Mouse (Mus musculus) kidney, embryonic 14.5 days (tissue): Measurements from ENCODE around the gene Rsu1. TPM values are rescaled to one million over a fixed set of nuclear protein-coding genes. Genes with fewer than 3 reads are reported as not detected.

Experiments
- ATAC-seq: fragments of 200-750 bp; cut with Nextera tagmentation; 2 replicates; pipeline ENCODE4 v1.8.0; 2017; ENCODE audit warnings: moderate number of reproducible peaks, mild to moderate bottlenecking, moderate TSS enrichment, moderate library complexity; ENCODE audit not compliant: low FRiP score, low TSS enrichment
- H3K27ac ChIP-seq: fragments of 300-500 bp; sonication (generic); 2 replicates; pipeline ENCODE4 v1.5.1; 2014; ENCODE audit warnings: low read depth, mild to moderate bottlenecking, low read length, moderate library complexity, mixed read lengths
- H3K27me3 ChIP-seq: fragments of 300-500 bp; sonication (generic); 2 replicates; pipeline ENCODE4 v1.6.1; 2014; ENCODE audit warnings: mild to moderate bottlenecking, low read length; ENCODE audit not compliant: control insufficient read depth, insufficient read depth
- H3K36me3 ChIP-seq: fragments of 300-500 bp; sonication (generic); 2 replicates; pipeline ENCODE4 v1.6.1; 2014; ENCODE audit warnings: low read length, mixed read lengths; ENCODE audit not compliant: control insufficient read depth, insufficient read depth
- H3K4me1 ChIP-seq: fragments of 300-500 bp; sonication (generic); 2 replicates; pipeline ENCODE4 v1.6.1; 2014; ENCODE audit warnings: low read length, mixed read lengths; ENCODE audit not compliant: control insufficient read depth, insufficient read depth
- H3K4me2 ChIP-seq: fragments of 300-500 bp; sonication (generic); replicated peaks from 2 replicates; pipeline ENCODE4 v1.6.1; 2014; ENCODE audit warnings: low read depth, mild to moderate bottlenecking, low read length
- H3K4me3 ChIP-seq: fragments of 300-500 bp; sonication (generic); 2 replicates; pipeline ENCODE4 v1.5.1; 2014; ENCODE audit warnings: mild to moderate bottlenecking, low read length
- H3K9ac ChIP-seq: fragments of 300-500 bp; sonication (generic); 2 replicates; pipeline ENCODE4 v1.6.1; 2014; ENCODE audit warnings: low read depth, mild to moderate bottlenecking, low read length, moderate library complexity
- H3K9me3 ChIP-seq: fragments of 300-500 bp; sonication (generic); 2 replicates; pipeline ENCODE4 v1.6.1; 2016; ENCODE audit warnings: low read length; ENCODE audit not compliant: control insufficient read depth
- WGBS: fragments of 180-500 bp; shearing (Covaris S2); extraction: QIAGEN DNeasy Blood & Tissue Kit; methylation state at CpG from one replicate; pipeline ENCODE4 v1.1.7; 2014; 5-methylcytosine and 5-hydroxymethylcytosine counted together
- polyA plus RNA-seq: library from polyadenylated mRNA; unstranded; fragments of >200 nt; fragmentation: Nextera tagmentation; extraction: Ambion mirVana; gene quantifications from 2 replicates; pipeline ENCODE4 v1.2.1, GENCODE M21; 2014

The Rsu1 gene
- polyA plus RNA-seq, 1 experiment from 2014 or later: 119 TPM

DNA sequence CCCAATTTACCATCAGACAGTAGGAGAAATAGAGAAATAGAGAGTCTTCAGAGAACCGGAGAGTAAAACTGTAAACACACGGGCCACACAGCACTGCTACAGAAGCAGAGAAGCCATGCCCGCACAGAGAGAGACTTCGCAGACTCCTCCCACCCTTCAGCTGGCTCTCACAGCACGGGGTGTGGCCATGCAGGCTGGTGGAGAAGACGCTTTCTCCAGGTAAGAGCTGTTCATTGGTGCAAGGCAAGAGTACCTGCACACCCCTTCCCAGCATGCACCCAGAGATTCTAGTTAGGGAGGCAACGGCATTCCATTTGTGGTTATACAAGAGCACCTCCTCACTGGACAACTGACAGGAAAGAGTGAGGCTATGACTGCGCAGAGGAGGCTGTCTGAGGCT lies 64.8 kb downstream of the Rsu1 start:
- 68% methylated on average over 8 of the region's 8 CpGs for WGBS
- Histone ChIP-seq H3K9ac (no peak overlapping the region), H3K27me3 (no peaks in the 10 kb centered on the region), H3K4me2 (no peak overlapping the region), H3K36me3 (no peaks in the 10 kb centered on the region), H3K27ac (no peak overlapping the region), H3K4me3 (no peak overlapping the region), H3K9me3 (no peaks in the 10 kb centered on the region), H3K4me1 (no peaks in the 10 kb centered on the region)
- ATAC-seq: peak; percentile 28; the same call in 1 of the 2 replicates

DNA sequence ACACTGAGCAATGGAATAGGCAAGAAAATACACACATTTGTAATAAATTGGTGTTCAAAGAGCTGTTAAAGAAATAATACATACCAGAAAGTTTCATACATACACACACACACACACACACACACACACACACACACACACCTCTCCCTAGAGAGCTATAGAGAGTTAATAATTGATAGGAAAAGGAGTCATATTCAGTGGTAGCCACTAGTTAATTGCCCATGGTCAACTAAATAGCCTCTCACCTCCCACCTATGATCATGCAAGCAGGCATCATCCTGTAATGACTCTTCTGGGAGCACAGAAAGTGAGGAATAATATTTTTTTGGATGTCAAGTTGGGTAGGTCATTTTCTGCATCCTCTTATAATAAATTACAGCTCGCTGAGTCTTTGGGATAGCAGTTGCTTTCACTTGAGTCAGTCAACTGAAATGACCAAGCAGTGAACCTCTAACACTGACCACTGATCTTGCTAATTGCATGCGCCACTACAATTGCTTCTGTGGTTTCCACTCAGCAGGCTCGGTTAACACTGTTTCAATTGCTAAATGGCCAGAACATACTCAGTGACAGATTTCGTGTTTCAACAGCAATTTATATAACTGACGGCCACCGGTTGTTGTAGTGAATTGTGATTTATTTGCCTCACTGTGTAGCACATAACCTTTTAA lies 68.3 kb downstream of the Rsu1 start:
- H3K36me3 ChIP-seq: no peaks in the 10 kb centered on the region
- ATAC-seq: peak; percentile 73; the same call in 1 of the 2 replicates
- H3K4me1 ChIP-seq: no peaks in the 10 kb centered on the region
- H3K4me3 ChIP-seq: no peak overlapping the region
- no peaks in the 10 kb centered on the region for H3K27me3 ChIP-seq
- no peak overlapping the region for H3K4me2 ChIP-seq
- H3K27ac ChIP-seq: no peak overlapping the region
- 20% methylated on average over 6 of the region's 6 CpGs for WGBS
- H3K9me3 ChIP-seq: no peaks in the 10 kb centered on the region
- no peak overlapping the region for H3K9ac ChIP-seq

- 78% methylated on average over 7 of the region's 7 CpGs for WGBS
- Histone ChIP-seq H3K27me3 (no peaks in the 10 kb centered on the region), H3K27ac (no peak overlapping the region), H3K4me3 (no peak overlapping the region), H3K4me2 (no peak overlapping the region), H3K4me1 (no peaks in the 10 kb centered on the region), H3K9ac (no peak overlapping the region), H3K36me3 (no peaks in the 10 kb centered on the region), H3K9me3 (no peaks in the 10 kb centered on the region)
- no peak for ATAC-seq
Measured at GRCm38 (mm10) chr2:13199713-13200112, 71.5 kb downstream of the Rsu1 start.

DNA sequence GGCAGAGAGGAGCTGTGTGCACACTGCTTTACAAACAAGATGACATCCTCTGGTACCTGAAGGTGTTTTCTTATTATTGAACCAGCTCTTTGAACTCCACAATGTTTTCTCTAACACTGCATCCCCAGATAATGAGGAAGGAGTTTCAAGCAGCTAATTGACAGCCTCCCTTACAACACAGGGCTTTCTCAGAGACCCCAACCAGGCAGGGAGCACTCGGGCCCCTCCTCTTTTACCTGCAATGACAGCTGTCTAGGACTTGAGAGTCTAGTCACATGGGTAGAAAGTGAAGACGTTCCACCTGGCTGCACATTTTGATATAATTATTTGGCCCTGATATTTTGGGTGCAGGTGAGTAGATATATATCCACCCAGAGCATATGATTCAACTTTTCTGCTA lies 72.2 kb downstream of the Rsu1 start:
- Histone ChIP-seq H3K4me3 (no peak overlapping the region), H3K4me2 (no peak overlapping the region), H3K9ac (no peak overlapping the region), H3K9me3 (no peaks in the 10 kb centered on the region), H3K27me3 (no peaks in the 10 kb centered on the region), H3K4me1 (no peaks in the 10 kb centered on the region), H3K36me3 (no peaks in the 10 kb centered on the region), H3K27ac (no peak overlapping the region)
- ATAC-seq: no peak
- WGBS: 53% methylated on average over 2 of the region's 2 CpGs

GRCm38 (mm10) chr2:13195540-13195939 lies 75.7 kb downstream of the Rsu1 start:
- Histone ChIP-seq H3K4me3 (no peak overlapping the region), H3K4me1 (no peaks in the 10 kb centered on the region), H3K4me2 (no peak overlapping the region), H3K36me3 (no peaks in the 10 kb centered on the region), H3K27ac (no peak overlapping the region), H3K27me3 (no peaks in the 10 kb centered on the region), H3K9ac (no peak overlapping the region), H3K9me3 (no peaks in the 10 kb centered on the region)
- no peak for ATAC-seq
- WGBS: 57% methylated on average over 7 of the region's 7 CpGs

DNA sequence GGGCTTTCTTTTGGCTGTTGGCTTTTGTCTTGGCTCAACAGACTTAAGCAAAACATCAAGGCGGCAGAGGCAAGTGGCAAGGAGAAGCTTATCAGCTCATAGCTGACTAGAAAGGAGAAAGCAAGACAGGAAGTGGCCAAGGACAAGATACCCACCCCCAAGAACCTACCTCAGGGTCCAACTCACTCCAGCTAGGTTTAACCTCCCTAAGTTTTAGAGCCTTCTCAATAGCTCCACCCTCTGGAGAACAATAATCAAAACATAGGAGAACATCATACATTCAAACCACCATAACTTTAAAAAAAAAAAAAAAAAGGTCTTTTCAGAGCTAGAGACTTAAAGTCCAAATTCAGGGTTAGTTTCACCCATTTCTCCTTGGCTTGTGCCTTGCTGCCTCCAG lies 79.1 kb downstream of the Rsu1 start:
- WGBS: 87% methylated on average over 1 of the region's 1 CpGs
- Histone ChIP-seq H3K4me2 (no peak overlapping the region), H3K9me3 (no peaks in the 10 kb centered on the region), H3K36me3 (no peaks in the 10 kb centered on the region), H3K27ac (no peak overlapping the region), H3K4me3 (no peak overlapping the region), H3K27me3 (no peaks in the 10 kb centered on the region), H3K4me1 (no peaks in the 10 kb centered on the region), H3K9ac (no peak overlapping the region)
- ATAC-seq: no peak

DNA sequence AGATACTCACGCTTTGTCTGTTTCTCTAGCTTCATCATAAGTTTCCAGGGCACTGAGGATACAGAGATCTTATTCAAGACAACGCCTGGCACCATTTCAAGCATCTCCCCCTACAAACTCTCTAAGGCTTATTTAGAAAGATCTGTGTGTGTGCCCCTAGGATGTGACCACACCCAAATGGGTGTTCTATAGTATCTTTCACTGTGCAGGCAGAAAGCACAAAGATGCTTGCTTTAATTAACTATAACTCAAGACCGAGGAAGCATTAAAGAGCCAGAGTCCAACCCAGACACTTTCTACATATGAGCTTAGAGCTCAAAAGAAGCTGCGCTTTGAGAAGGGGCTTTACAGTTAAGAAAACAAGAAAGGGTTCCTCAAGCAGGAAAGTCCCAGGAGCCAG lies 80.4 kb downstream of the Rsu1 start:
- Histone ChIP-seq H3K4me3 (no peak overlapping the region), H3K4me2 (no peak overlapping the region), H3K4me1 (no peaks in the 10 kb centered on the region), H3K27me3 (no peaks in the 10 kb centered on the region), H3K9me3 (no peaks in the 10 kb centered on the region), H3K36me3 (no peaks in the 10 kb centered on the region), H3K9ac (no peak overlapping the region), H3K27ac (no peak overlapping the region)
- ATAC-seq: no peak
- 90% methylated on average over 4 of the region's 4 CpGs for WGBS

GRCm38 (mm10) chr2:13188831-13189495 lies 82.3 kb downstream of the Rsu1 start:
- no peak overlapping the region for H3K4me2 ChIP-seq
- H3K27ac ChIP-seq: no peak overlapping the region
- H3K27me3 ChIP-seq: no peaks in the 10 kb centered on the region
- no peaks in the 10 kb centered on the region for H3K4me1 ChIP-seq
- H3K4me3 ChIP-seq: no peak overlapping the region
- no peaks in the 10 kb centered on the region for H3K36me3 ChIP-seq
- H3K9me3 ChIP-seq: no peaks in the 10 kb centered on the region
- no peak for ATAC-seq
- 91% methylated on average over 11 of the region's 11 CpGs for WGBS
- no peak overlapping the region for H3K9ac ChIP-seq

DNA sequence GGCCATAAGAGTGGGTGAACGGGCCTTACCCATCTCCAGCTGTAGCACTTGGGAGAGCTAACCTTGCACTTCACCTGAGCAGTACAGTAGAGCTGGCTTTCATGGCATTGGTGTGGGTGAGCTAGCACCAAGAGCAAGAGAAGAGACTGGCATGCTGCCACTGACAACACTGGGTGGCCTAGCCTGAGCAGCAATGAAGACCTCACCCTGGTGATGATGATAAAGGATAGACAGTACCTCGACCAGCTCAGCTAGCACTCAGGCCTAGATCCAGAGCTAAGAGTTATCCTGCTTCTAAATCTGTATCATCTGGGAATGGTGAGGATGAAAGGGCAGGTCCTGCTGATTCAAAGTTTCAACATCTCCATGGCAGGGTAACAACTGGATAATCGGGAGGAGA lies 88.1 kb downstream of the Rsu1 start:
- no peaks in the 10 kb centered on the region for H3K4me1 ChIP-seq
- H3K4me2 ChIP-seq: no peak overlapping the region
- H3K27ac ChIP-seq: no peak overlapping the region
- no peaks in the 10 kb centered on the region for H3K36me3 ChIP-seq
- ATAC-seq: 0 out of 2 replicates have a peak, but pooled peaks have one; percentile 16
- H3K9me3 ChIP-seq: no peaks in the 10 kb centered on the region
- H3K4me3 ChIP-seq: no peak overlapping the region
- H3K9ac ChIP-seq: no peak overlapping the region
- WGBS: 85% methylated on average over 3 of the region's 3 CpGs
- H3K27me3 ChIP-seq: no peaks in the 10 kb centered on the region
